Mouse (Mus musculus) lung, postnatal 36 days (tissue): ENCODE measurements around the gene Med15.

Experiments
- DNase-seq: peaks from one replicate; pipeline ENCODE4 v3.0.0; 2022; ENCODE audit warnings: mixed read lengths

The Med15 gene

GRCm38 (mm10) chr16:17729974-17730373 lies 2.7 kb downstream of the Med15 start:
- no peak for DNase-seq

GRCm38 (mm10) chr16:17727179-17727861 lies 5.4 kb downstream of the Med15 start:
- peak; percentile 85 for DNase-seq

GRCm38 (mm10) chr16:17724448-17724847 lies 8.2 kb downstream of the Med15 start:
- DNase-seq, result no peak

GRCm38 (mm10) chr16:17723325-17723626 lies 9.4 kb downstream of the Med15 start:
- DNase-seq, result no peak

GRCm38 (mm10) chr16:17722461-17723324 lies 10.0 kb downstream of the Med15 start:
- peak; percentile 93 for DNase-seq

GRCm38 (mm10) chr16:17721822-17722460 lies 10.8 kb downstream of the Med15 start:
- DNase-seq, result no peak

- no peak for DNase-seq
Measured at GRCm38 (mm10) chr16:17721114-17721808, 11.4 kb downstream of the Med15 start.

GRCm38 (mm10) chr16:17717791-17718190 lies 14.9 kb downstream of the Med15 start:
- DNase-seq, result no peak

GRCm38 (mm10) chr16:17707541-17707940 lies 25.1 kb downstream of the Med15 start:
- DNase-seq, result peak; percentile 21

GRCm38 (mm10) chr16:17701043-17701405 lies 31.7 kb downstream of the Med15 start:
- DNase-seq, result no peak

- no peak for DNase-seq
Measured at GRCm38 (mm10) chr16:17700386-17701042, 32.2 kb downstream of the Med15 start.

GRCm38 (mm10) chr16:17694860-17695259 lies 37.8 kb downstream of the Med15 start:
- DNase-seq, result no peak

- no peak for DNase-seq
Measured at GRCm38 (mm10) chr16:17669886-17670285, 62.8 kb downstream of the Med15 start.

- no peak for DNase-seq
Measured at GRCm38 (mm10) chr16:17665568-17665967, 67.1 kb downstream of the Med15 start.

- peak; percentile 25 for DNase-seq
Measured at GRCm38 (mm10) chr16:17656212-17656871, 76.3 kb downstream of the Med15 start.

GRCm38 (mm10) chr16:17654188-17654795 lies 78.4 kb downstream of the Med15 start:
- DNase-seq, result no peak

- no peak for DNase-seq
Measured at GRCm38 (mm10) chr16:17653601-17654000, 79.1 kb downstream of the Med15 start.

- no peak for DNase-seq
Measured at GRCm38 (mm10) chr16:17652607-17653006, 80.1 kb downstream of the Med15 start.

- DNase-seq, result no peak
Measured at GRCm38 (mm10) chr16:17650711-17651110, 82.0 kb downstream of the Med15 start.

- DNase-seq, result no peak
Measured at GRCm38 (mm10) chr16:17649925-17650605, 82.6 kb downstream of the Med15 start.
